Mouse (Mus musculus) c-Kit-positive CD71-negative TER-119-negative erythroid progenitor cells, embryonic 14.5 days (primary cell): ENCODE results near the gene Ripk3.
A peak's percentile ranks its signal among the peaks of the same experiment; 100 is the strongest.

Experiments used
- DNase-seq: peaks from one replicate; pipeline ENCODE4 v3.0.0-alpha.2; 2013; ENCODE audit warnings: low read depth

Gene Ripk3

GRCm38 (mm10) chr14:55795380-55796163 is 6.9 kb upstream of the Ripk3 start:
- peak; percentile 43 for DNase-seq

- DNase-seq, result no peak
These were observed 5.3 kb upstream of the Ripk3 start for GRCm38 (mm10) chr14:55793946-55794345.

GRCm38 (mm10) chr14:55793461-55793860 is 4.8 kb upstream of the Ripk3 start:
- no peak for DNase-seq

- DNase-seq, result no peak
These were observed 934 bp downstream of the Ripk3 start for GRCm38 (mm10) chr14:55787731-55788130.

- DNase-seq, result no peak
These were observed 3.5 kb downstream of the Ripk3 start for GRCm38 (mm10) chr14:55785195-55785594.

- DNase-seq, result no peak
These were observed 4.8 kb downstream of the Ripk3 start, which contains the start of gene Adcy4 for GRCm38 (mm10) chr14:55783958-55784235. Adcy4 (minus strand) TSS chr14:55784095.

GRCm38 (mm10) chr14:55783171-55783957 is 5.3 kb downstream of the Ripk3 start:
- DNase-seq, result no peak

- no peak for DNase-seq
These were observed 6.2 kb downstream of the Ripk3 start for GRCm38 (mm10) chr14:55782361-55782960.

- no peak for DNase-seq
These were observed 7.4 kb downstream of the Ripk3 start for GRCm38 (mm10) chr14:55781310-55781709.

GRCm38 (mm10) chr14:55780736-55781135 is 7.9 kb downstream of the Ripk3 start:
- DNase-seq, result no peak

- DNase-seq, result no peak
These were observed 9.0 kb downstream of the Ripk3 start for GRCm38 (mm10) chr14:55779656-55780055.

GRCm38 (mm10) chr14:55778686-55779085 is 10.0 kb downstream of the Ripk3 start:
- no peak for DNase-seq

- DNase-seq, result no peak
These were observed 10.9 kb downstream of the Ripk3 start for GRCm38 (mm10) chr14:55777806-55778205.

GRCm38 (mm10) chr14:55777176-55777575 is 11.5 kb downstream of the Ripk3 start:
- no peak for DNase-seq

GRCm38 (mm10) chr14:55776711-55777110 is 12.0 kb downstream of the Ripk3 start:
- no peak for DNase-seq

GRCm38 (mm10) chr14:55769087-55769703 is 19.5 kb downstream of the Ripk3 start:
- no peak for DNase-seq

- no peak for DNase-seq
These were observed 20.1 kb downstream of the Ripk3 start for GRCm38 (mm10) chr14:55768555-55768954.

GRCm38 (mm10) chr14:55767519-55768414 is 20.9 kb downstream of the Ripk3 start:
- DNase-seq, result no peak

GRCm38 (mm10) chr14:55765696-55766095 is 23.0 kb downstream of the Ripk3 start, which contains the start of gene Ltb4r1:
Ltb4r1 (plus strand) TSS chr14:55765962.
- DNase-seq, result no peak

- no peak for DNase-seq
These were observed 25.5 kb downstream of the Ripk3 start for GRCm38 (mm10) chr14:55763166-55763565.
